Mouse (Mus musculus) left cerebral cortex, adult 8-10 months (tissue): ENCODE measurements around the gene Vpreb3. TPM values are rescaled to one million over a fixed set of nuclear protein-coding genes. Genes with fewer than 3 reads are reported as not detected.
A peak's percentile ranks its signal among the peaks of the same experiment; 100 is the strongest.

Source experiments
- DNase-seq, 2 experiments: peaks; one replicate each; pipeline ENCODE4 v3.0.0; 2022; ENCODE audit warnings: low spot score in 2 of 2
- total RNA-seq, 4 experiments: library from RNA; stranded (reverse); gene quantifications; 2 replicates each; pipeline ENCODE4 v1.2.4; 2022

The Vpreb3 gene
- not detected for total RNA-seq

- no peak for DNase-seq
Observed at GRCm38 (mm10) chr10:75942736-75943477, at the start of gene Vpreb3. TSS of gene Vpreb3 (plus strand) at chr10:75943057.

- DNase-seq, result peak; percentile 85 to 99
Observed at GRCm38 (mm10) chr10:75893089-75893750, 49.6 kb upstream of the Vpreb3 start, which contains the start of gene Derl3. TSS of gene Derl3 (plus strand) at chr10:75893413.

GRCm38 (mm10) chr10:75894601-75895000, 48.3 kb upstream of the Vpreb3 start:
- DNase-seq, result no peak

GRCm38 (mm10) chr10:75895730-75896129, 47.1 kb upstream of the Vpreb3 start:
- no peak for DNase-seq

GRCm38 (mm10) chr10:75896208-75896607, 46.6 kb upstream of the Vpreb3 start:
- peak in 1 of 2 experiments; percentile 78 for DNase-seq

- peak in 1 of 2 experiments; percentile 54 for DNase-seq
Observed at GRCm38 (mm10) chr10:75897373-75897772, 45.5 kb upstream of the Vpreb3 start.

- no peak for DNase-seq
Observed at GRCm38 (mm10) chr10:75898039-75898564, 44.8 kb upstream of the Vpreb3 start.

GRCm38 (mm10) chr10:75898846-75899245, 44.0 kb upstream of the Vpreb3 start:
- DNase-seq, result no peak

GRCm38 (mm10) chr10:75904391-75904790, 38.5 kb upstream of the Vpreb3 start:
- no peak for DNase-seq

- no peak for DNase-seq
Observed at GRCm38 (mm10) chr10:75906882-75907281, 36.0 kb upstream of the Vpreb3 start.

- no peak for DNase-seq
Observed at GRCm38 (mm10) chr10:75910698-75911097, 32.2 kb upstream of the Vpreb3 start.

- no peak for DNase-seq
Observed at GRCm38 (mm10) chr10:75913013-75913589, 29.8 kb upstream of the Vpreb3 start.

GRCm38 (mm10) chr10:75915557-75915956, 27.3 kb upstream of the Vpreb3 start:
- no peak for DNase-seq

- no peak for DNase-seq
Observed at GRCm38 (mm10) chr10:75916840-75917239, 26.0 kb upstream of the Vpreb3 start.

GRCm38 (mm10) chr10:75919026-75919425, 23.8 kb upstream of the Vpreb3 start:
- no peak for DNase-seq

GRCm38 (mm10) chr10:75921026-75921725, 21.7 kb upstream of the Vpreb3 start, which contains the start of gene Smarcb1:
TSS of gene Smarcb1 (minus strand) at chr10:75921617.
- DNase-seq, result peak; percentile 90 to 91

GRCm38 (mm10) chr10:75921726-75922560, 20.9 kb upstream of the Vpreb3 start:
- DNase-seq, result peak in 1 of 2 experiments; percentile 34

- no peak for DNase-seq
Observed at GRCm38 (mm10) chr10:75924324-75924723, 18.5 kb upstream of the Vpreb3 start.

GRCm38 (mm10) chr10:75926396-75926795, 16.5 kb upstream of the Vpreb3 start:
- DNase-seq, result no peak

GRCm38 (mm10) chr10:75930304-75930703, 12.6 kb upstream of the Vpreb3 start:
- DNase-seq, result no peak
